Mouse (Mus musculus) hindbrain, embryonic 14.5 days (tissue): ENCODE measurements around the gene Trip12. TPM values are rescaled to one million over a fixed set of nuclear protein-coding genes. Genes with fewer than 3 reads are reported as not detected.

Experiments
- ATAC-seq: fragments of 200-750 bp; cut with Nextera tagmentation; 2 replicates; pipeline ENCODE4 v1.8.0; 2017; ENCODE audit warnings: moderate number of reproducible peaks, mild to moderate bottlenecking, moderate TSS enrichment, moderate library complexity; ENCODE audit not compliant: low FRiP score
- DNase-seq: peaks from one replicate; pipeline ENCODE4 v3.0.0-alpha.2; 2015; ENCODE audit warnings: low spot score
- H3K27ac ChIP-seq: fragments of 300-500 bp; sonication (generic); 2 replicates; pipeline ENCODE4 v1.5.1; 2014; ENCODE audit warnings: mild to moderate bottlenecking, moderate library complexity
- H3K27me3 ChIP-seq: fragments of 300-500 bp; sonication (generic); 2 replicates; pipeline ENCODE4 v1.6.1; 2014; ENCODE audit warnings: mild to moderate bottlenecking, low read length, mixed read lengths; ENCODE audit not compliant: control insufficient read depth, insufficient read depth
- H3K36me3 ChIP-seq: fragments of 300-500 bp; sonication (generic); replicated peaks from 2 replicates; pipeline ENCODE4 v1.6.1; 2014; ENCODE audit not compliant: control insufficient read depth, insufficient read depth
- H3K4me1 ChIP-seq: fragments of 300-500 bp; sonication (generic); replicated peaks from 2 replicates; pipeline ENCODE4 v1.6.1; 2014; ENCODE audit warnings: antibody characterized with exemption, low read length, mixed read lengths; ENCODE audit not compliant: control insufficient read depth, insufficient read depth
- H3K4me2 ChIP-seq: fragments of 300-500 bp; sonication (generic); replicated peaks from 2 replicates; pipeline ENCODE4 v1.6.1; 2014; ENCODE audit warnings: mild to moderate bottlenecking, moderate library complexity
- H3K4me3 ChIP-seq: fragments of 300-500 bp; sonication (generic); replicated peaks from 2 replicates; pipeline ENCODE4 v1.5.1; 2014; ENCODE audit warnings: mild to moderate bottlenecking, low read length
- H3K9ac ChIP-seq: fragments of 300-500 bp; sonication (generic); 2 replicates; pipeline ENCODE4 v1.6.1; 2014
- H3K9me3 ChIP-seq: fragments of 300-500 bp; sonication (generic); 2 replicates; pipeline ENCODE4 v1.6.1; 2016; ENCODE audit warnings: low read length; ENCODE audit not compliant: control insufficient read depth
- WGBS: fragments of 180-500 bp; shearing (Covaris S2); extraction: QIAGEN DNeasy Blood & Tissue Kit; methylation state at CpG from one replicate; pipeline ENCODE4 v1.1.7; 2014; 5-methylcytosine and 5-hydroxymethylcytosine counted together
- polyA plus RNA-seq: library from polyadenylated mRNA; unstranded; fragments of >200 nt; fragmentation: Nextera tagmentation; extraction: Ambion mirVana; gene quantifications from 2 replicates; pipeline ENCODE4 v1.2.1, GENCODE M21; 2014

The Trip12 gene
- polyA plus RNA-seq, 1 experiment from 2014 or later: 55.8 TPM

DNA sequence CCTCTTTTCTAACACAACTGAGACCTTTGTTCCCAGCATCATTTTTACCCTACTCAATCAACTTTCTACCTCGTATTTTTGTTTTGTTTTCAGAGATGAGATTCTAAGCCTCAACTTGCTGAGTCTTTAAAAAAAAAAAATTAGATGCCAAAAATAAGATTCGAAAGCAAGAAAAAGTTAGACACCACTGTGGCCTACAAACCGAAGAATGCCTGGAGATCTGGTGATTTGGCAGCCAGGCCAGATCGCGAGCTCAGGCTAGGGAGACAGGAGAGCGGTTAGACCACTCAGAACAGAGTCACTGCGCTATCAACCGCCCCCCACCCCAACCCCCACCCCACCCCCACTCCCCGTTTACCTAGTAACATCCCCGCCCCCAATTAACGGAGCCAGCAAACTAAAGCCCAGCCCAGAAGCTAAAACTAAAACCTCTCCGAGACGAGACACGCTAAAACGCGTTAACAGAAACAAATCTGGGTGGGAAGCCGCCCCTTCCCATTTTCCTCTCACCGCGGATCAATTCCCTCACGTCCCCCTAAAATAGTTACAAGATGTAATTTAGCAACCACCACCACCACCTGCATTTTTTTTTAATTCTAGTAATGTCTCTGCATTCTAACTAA lies 2.7 kb downstream of the Trip12 start:
- H3K27me3 ChIP-seq: no peaks in the 10 kb centered on the region

DNA sequence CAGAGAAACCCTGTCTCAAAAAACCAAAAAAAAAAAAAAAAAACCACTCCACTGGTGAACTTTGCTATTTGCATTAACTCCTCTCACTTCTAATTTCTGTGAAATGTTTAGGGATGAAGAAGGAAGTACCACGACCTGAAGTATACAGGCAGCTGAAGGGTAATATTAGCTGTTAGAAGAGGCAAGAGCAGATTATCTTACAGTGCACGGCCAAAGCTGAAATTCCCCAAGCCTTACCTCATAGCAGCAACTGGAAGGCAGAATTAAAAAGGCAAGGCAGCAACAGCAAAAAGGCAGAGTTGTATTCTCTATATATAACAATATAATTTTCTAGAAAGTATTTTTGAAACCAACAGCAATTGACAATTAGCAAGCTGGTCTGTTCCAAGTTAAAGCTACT lies 15.2 kb downstream of the Trip12 start:
- DNase-seq (no peak), ATAC-seq (no peak)
- Histone ChIP-seq H3K27me3 (no peaks in the 10 kb centered on the region), H3K36me3 (peaks cover 20% of the 10 kb centered on the region), H3K27ac (no peak overlapping the region), H3K9ac (no peak overlapping the region), H3K4me1 (no peaks in the 10 kb centered on the region), H3K9me3 (no peaks in the 10 kb centered on the region), H3K4me2 (no peak overlapping the region), H3K4me3 (no peak overlapping the region)
- 92% methylated on average over 2 of the region's 2 CpGs for WGBS

More for the DNA sequence above, 2.7 kb downstream of the Trip12 start:
- Histone ChIP-seq H3K27ac (no peak overlapping the region), H3K9ac (peak overlapping the region; percentile 93), H3K36me3 (peaks cover 11% of the 10 kb centered on the region), H3K4me3 (peak overlapping the region; percentile 93), H3K4me1 (peaks cover 25% of the 10 kb centered on the region), H3K9me3 (no peaks in the 10 kb centered on the region), H3K4me2 (peak overlapping the region; percentile 57)
- no peak for DNase-seq
- 10% methylated on average over 20 of the region's 20 CpGs for WGBS
- no peak for ATAC-seq

DNA sequence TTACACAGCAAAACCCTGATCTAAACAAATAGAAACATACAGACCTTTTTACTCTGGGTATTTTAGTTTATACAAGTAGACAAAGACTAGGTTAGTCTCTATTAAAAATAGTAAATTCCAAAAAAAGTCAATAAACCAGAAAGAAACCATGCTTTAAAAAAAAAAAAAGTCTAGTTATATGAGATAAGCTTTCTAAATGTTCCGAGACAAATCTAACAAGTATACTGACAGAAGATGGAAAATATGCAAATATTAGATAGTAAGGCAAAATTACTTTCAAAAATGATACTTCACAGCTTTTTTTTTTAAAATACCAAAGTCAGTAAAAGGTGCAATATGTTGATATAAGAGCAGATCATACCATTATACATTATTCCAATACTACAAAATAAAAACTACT lies 22.7 kb downstream of the Trip12 start:
- no peaks in the 10 kb centered on the region for H3K4me1 ChIP-seq
- WGBS: 98% methylated on average over 1 of the region's 1 CpGs
- H3K4me2 ChIP-seq: no peak overlapping the region
- H3K36me3 ChIP-seq: peaks cover 12% of the 10 kb centered on the region; the same call in 1 of the 2 replicates
- DNase-seq: no peak
- no peak overlapping the region for H3K9ac ChIP-seq
- H3K9me3 ChIP-seq: no peaks in the 10 kb centered on the region
- no peaks in the 10 kb centered on the region for H3K27me3 ChIP-seq
- no peak for ATAC-seq
- no peak overlapping the region for H3K4me3 ChIP-seq
- H3K27ac ChIP-seq: no peak overlapping the region

DNA sequence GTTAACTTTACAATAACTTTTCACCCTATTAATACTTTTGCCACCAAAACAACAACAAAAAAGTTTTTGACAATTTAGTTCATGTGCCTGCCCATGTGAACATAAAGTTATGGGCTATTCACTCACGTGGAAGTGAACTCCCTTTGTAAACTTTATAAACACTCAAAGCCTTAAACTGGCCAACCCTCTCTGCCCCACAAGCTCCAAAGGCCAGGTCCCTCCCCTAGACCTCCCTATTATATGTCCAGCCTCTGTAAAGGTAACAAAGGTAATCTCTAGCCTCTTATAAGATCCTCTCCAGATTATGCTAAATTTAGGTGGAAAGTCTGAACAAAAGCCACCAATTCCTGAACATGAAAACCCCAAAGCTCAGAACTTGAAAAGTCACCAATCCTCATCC lies 36.5 kb downstream of the Trip12 start:
- DNase-seq (no peak), ATAC-seq (no peak)
- H3K4me1 ChIP-seq: no peaks in the 10 kb centered on the region
- no peak overlapping the region for H3K9ac ChIP-seq
- H3K27ac ChIP-seq: no peak overlapping the region
- H3K27me3 ChIP-seq: no peaks in the 10 kb centered on the region
- H3K4me2 ChIP-seq: no peak overlapping the region
- H3K4me3 ChIP-seq: no peak overlapping the region
- WGBS: 90% methylated on average over 1 of the region's 1 CpGs
- H3K36me3 ChIP-seq: no peaks in the 10 kb centered on the region; the same call in 1 of the 2 replicates
- no peaks in the 10 kb centered on the region for H3K9me3 ChIP-seq

DNA sequence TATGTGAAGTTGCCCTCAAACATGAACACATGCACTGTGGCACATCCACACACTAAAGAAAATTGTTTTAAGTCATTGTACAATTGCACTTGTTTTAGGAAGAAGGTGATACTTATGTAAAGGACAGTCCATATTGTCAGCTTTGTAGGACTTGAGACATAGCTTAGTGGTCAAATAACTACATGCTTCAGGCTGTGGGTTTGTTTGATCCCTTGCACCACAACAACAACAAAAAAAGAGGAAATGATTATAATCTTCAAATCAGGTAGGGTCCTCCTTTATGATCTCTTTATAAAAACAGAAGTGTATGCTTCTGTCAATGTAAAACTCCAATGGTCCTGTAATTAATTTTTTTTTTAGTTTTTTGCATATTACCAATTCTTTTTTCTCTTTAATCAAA lies 41.1 kb downstream of the Trip12 start:
- Histone ChIP-seq H3K4me3 (no peak overlapping the region), H3K4me2 (no peak overlapping the region), H3K27ac (no peak overlapping the region), H3K9me3 (no peaks in the 10 kb centered on the region), H3K27me3 (no peaks in the 10 kb centered on the region), H3K36me3 (no peaks in the 10 kb centered on the region; the same call in 1 of the 2 replicates), H3K4me1 (no peaks in the 10 kb centered on the region), H3K9ac (no peak overlapping the region)
- DNase-seq (no peak), ATAC-seq (no peak)

DNA sequence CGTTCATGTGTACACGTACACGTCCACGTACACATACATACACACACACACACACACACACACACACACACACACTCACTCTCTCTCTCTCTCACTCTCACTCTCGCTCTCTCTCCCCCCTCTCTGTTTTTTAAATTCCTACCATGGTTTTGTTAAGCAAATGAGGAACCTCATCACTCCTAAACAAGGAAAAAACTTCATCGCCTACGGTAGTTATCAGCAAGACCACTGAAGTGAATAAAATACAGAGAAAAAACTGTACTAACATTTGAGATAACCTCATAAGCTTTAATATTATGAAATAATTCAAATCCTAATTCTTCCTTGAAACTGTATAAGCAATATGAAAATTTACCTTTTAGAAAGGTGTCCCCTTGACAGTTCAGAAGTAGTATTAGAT lies 45.0 kb downstream of the Trip12 start:
- H3K4me2 ChIP-seq: no peak overlapping the region
- H3K4me1 ChIP-seq: no peaks in the 10 kb centered on the region
- H3K9me3 ChIP-seq: no peaks in the 10 kb centered on the region
- WGBS: 96% methylated on average over 7 of the region's 7 CpGs
- peaks cover 31% of the 10 kb centered on the region for H3K36me3 ChIP-seq
- no peaks in the 10 kb centered on the region for H3K27me3 ChIP-seq
- no peak overlapping the region for H3K27ac ChIP-seq
- H3K4me3 ChIP-seq: no peak overlapping the region
- no peak for DNase-seq
- no peak overlapping the region for H3K9ac ChIP-seq
- ATAC-seq: no peak

DNA sequence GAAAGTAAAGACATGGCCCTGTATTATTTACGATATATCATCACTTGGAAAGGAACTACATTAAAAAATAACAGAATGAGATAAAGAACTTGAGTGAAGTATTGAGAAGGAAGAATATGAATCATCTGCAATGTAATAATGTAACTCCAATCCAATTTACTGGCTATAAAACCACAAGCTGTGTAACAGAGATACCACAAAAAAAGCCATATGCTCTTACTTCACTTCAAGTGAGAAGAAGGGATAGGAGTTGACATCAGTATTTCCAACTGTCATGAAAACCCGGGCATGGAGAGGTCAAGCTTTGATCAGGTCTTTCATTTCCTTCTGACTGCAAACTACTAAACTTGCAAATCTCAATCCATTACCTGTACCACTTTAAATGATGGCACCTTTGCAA lies 48.9 kb downstream of the Trip12 start:
- no peak overlapping the region for H3K27ac ChIP-seq
- DNase-seq: no peak
- H3K9ac ChIP-seq: no peak overlapping the region
- H3K36me3 ChIP-seq: peaks cover 46% of the 10 kb centered on the region
- H3K4me3 ChIP-seq: no peak overlapping the region
- H3K27me3 ChIP-seq: no peaks in the 10 kb centered on the region
- H3K9me3 ChIP-seq: no peaks in the 10 kb centered on the region
- ATAC-seq: no peak
- 97% methylated on average over 2 of the region's 2 CpGs for WGBS
- no peaks in the 10 kb centered on the region for H3K4me1 ChIP-seq
- no peak overlapping the region for H3K4me2 ChIP-seq

DNA sequence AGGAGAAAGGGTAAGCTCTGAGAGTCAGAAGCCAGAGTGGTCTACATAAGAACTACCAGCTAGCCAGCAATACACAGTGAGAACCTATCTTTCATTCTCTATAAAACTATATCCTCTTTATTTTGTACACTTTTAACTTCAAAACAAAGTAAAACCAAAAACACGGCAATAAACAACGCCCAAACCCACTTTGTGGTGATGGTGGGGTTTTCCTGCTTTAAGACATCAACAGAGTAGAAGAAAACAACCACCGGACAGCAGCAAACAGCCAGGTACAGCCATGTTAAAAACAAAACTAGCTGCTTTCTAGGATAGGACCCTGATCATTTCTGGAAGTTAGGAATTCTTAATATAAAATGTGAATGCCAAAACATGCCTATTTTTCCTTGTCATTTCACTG lies 59.7 kb downstream of the Trip12 start:
- DNase-seq (no peak), ATAC-seq (no peak)
- 94% methylated on average over 3 of the region's 3 CpGs for WGBS
- Histone ChIP-seq H3K27ac (no peak overlapping the region), H3K9ac (no peak overlapping the region), H3K27me3 (no peaks in the 10 kb centered on the region), H3K36me3 (peaks cover 50% of the 10 kb centered on the region), H3K4me3 (no peak overlapping the region), H3K9me3 (no peaks in the 10 kb centered on the region), H3K4me2 (no peak overlapping the region), H3K4me1 (no peaks in the 10 kb centered on the region)

DNA sequence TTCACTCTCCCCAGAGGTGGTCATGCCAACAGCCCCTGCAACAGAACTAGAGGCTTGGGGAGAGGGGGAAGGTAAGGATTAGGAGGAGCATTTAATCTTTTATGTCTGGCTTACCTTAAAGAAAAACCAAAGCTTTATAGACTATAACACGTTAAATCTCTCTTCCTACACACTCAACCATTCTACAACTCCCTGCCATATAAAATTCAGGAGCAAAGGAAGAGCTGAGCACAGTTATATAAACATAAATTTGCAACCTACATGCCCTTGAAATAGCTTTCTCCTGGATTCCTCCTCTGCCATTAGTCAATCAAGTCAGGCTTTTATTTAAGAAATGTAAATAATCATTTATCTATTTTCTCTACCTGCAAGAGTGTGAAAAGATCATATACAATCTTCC lies 62.9 kb downstream of the Trip12 start:
- ATAC-seq: no peak
- H3K27me3 ChIP-seq: no peaks in the 10 kb centered on the region
- no peak for DNase-seq
- H3K4me3 ChIP-seq: no peak overlapping the region
- H3K9me3 ChIP-seq: no peaks in the 10 kb centered on the region
- no peak overlapping the region for H3K9ac ChIP-seq
- 87% methylated on average over 1 of the region's 1 CpGs for WGBS
- H3K4me2 ChIP-seq: no peak overlapping the region
- no peak overlapping the region for H3K27ac ChIP-seq
- H3K36me3 ChIP-seq: peaks cover 39% of the 10 kb centered on the region
- no peaks in the 10 kb centered on the region for H3K4me1 ChIP-seq

DNA sequence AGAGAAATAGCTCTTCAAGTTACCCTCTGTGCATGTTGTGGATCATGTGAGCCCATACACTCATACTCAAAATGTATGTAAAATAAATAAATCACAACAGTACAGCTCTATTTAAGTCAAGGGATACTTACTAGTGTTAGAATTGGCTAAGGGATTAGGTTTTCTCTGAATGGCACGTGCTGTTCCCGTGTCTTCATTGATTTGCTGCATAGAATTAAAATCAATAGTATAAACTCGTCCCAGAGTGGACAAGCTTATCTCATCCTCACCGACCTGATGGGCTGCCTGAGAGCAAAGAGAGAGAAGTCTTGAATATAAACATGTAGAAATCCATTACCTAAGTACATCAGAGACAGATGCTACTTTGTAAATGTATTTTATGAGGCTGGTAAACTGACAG lies 81.5 kb downstream of the Trip12 start:
- no peak for DNase-seq
- ATAC-seq: no peak
- H3K4me1 ChIP-seq: no peaks in the 10 kb centered on the region
- WGBS: 80% methylated on average over 4 of the region's 4 CpGs
- H3K9me3 ChIP-seq: no peaks in the 10 kb centered on the region
- no peak overlapping the region for H3K9ac ChIP-seq
- no peak overlapping the region for H3K4me2 ChIP-seq
- no peak overlapping the region for H3K4me3 ChIP-seq
- H3K36me3 ChIP-seq: peaks cover 81% of the 10 kb centered on the region
- no peak overlapping the region for H3K27ac ChIP-seq
- H3K27me3 ChIP-seq: no peaks in the 10 kb centered on the region
